Mouse (Mus musculus) adrenal gland, postnatal 4 days (tissue): ENCODE results near the gene Fam102b. TPM values are rescaled to one million over a fixed set of nuclear protein-coding genes. Genes with fewer than 3 reads are reported as not detected.

Experiments used
- DNase-seq, 2 experiments: peaks; one replicate each; pipeline ENCODE4 v3.0.0; 2021 to 2022; ENCODE audit warnings: low spot score in 2 of 2, mixed read lengths in 2 of 2
- microRNA-seq: library from miRNA; unstranded; fragments of <30 nt; microRNA quantifications from one replicate; pipeline ENCODE4 v1.2.0, GENCODE M21; 2021
- total RNA-seq, 2 experiments: library from RNA; stranded (reverse); gene quantifications; 2 replicates each; pipeline ENCODE4 v1.2.3; 2021

Gene Fam102b
- total RNA-seq, 2 experiments from 2014 or later: 20.7 to 22.7 TPM

DNA sequence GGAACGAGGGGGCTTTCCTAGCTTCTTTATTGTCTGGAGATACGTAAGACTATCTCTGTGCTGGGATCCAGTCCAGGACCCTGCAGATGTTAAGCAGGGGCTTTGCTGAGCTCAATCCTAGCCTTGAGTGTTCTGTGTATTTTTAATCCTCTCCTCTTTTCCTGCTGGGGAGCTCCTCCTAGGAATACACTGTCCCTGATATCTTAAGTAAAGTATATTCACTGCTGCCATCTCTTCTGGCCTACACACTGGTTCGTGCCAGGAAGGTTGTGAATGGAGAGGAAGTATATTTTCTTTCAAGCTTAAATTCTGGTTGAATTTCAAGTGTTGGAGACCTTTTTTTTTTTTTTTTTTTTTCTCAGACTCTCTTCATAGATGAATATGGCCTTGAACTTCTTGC lies 64.1 kb downstream of the Fam102b start:
- no peak for DNase-seq

DNA sequence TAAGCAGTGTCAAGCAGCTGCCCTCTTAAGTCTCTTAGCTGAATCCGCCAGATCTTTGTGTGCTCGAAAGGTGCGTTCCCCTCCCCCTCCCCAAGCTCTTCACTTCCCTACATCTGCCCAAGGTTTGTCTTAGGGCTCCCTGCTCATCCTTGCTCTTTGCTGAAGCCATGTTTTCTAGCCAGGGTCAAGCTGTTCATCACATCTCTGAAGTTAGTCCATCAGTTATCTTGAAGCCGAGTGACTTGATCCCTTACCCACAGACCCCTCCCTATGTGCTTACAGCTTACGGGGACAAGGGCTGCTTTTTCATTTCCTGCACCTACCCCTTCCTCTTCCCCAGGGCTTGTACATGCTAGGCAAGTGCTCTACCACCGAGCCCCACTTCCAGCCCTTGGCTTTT lies 65.8 kb downstream of the Fam102b start:
- no peak for DNase-seq

DNA sequence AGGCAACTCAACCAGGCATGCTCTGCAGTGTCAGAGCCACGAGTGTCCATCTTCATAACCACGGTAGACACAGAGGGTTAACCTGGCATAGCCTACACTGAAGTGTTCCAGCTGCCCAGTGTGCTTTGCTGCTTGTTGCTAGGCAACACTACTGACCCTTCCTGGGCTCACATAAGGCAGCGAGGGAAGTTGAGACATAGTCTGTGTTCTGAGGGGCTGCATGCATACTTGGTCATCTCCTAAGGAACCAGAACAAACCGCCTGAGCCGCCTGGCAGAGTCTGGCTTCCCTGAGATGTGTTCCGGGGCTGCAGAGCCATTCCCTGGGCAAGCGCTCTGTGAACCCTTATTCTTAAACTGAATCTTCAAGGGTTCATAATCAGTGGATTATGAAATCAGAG lies 66.2 kb downstream of the Fam102b start:
- DNase-seq: no peak

DNA sequence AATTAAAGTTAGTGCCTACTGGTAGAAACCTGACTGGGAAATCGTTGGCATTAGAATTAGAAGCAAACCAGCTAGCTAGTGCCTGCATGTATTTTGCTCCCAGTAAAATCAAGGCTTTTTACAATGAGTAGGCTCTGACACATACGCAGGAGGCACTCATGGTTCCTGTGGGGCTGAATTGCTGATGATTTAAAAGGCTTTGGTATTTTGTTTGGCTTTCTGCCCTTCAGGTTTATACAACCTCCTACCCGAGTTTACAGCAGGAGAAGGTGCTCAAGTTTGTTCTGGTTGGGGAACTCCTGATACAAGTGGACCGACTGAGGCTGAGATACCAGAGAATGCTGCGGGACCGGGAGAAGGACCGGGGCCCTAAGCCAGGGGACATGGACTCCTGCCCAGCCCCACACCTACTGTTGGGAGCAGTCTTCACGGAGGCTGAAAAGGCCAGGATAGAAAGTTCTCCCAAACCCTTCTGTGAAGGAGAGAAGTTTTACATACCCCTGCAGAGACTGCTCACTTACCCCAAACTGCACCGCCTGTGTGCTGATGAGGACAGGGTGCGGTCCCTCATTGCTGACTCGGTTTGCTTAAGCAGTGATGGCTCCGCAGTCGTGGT lies 67.6 kb downstream of the Fam102b start:
- no peak for DNase-seq

DNA sequence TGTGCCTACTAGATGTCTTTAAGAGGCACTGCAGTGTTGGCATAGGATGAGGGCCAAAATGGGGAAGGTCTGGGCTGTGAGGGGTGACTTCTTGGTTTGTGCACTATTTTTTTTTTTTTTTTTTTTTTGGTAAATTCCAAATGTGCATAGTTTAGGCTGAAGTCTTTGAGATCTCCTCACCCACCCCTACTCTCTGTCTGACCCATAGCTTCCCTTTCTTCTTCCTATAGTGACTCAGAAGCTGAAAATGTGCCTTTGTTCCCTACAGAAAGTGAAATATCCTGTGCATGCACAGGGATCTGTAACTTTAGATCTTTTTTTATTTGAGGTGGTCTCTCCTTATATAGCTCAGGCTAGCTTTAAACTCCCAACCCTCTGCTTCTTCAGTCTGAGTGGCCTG lies 69.4 kb downstream of the Fam102b start:
- DNase-seq: no peak

DNA sequence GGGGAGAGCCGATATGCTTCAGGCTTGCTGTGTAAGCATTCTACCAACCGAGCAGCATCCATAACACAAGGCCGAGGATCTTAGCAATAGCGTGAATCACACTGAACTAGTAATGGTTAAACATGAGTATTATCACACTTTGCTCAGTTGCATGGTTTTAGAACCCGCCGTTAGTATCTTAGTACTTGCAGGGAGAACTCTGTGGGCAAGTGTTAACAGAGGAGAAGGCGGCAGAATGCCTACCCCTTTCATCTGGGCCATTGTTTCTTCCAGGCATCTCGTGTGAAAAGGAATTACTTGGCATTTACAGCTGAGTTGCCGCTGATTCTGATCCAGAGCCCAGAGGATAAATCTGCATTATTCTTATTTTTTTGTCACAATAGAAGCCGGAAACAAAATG lies 86.4 kb downstream of the Fam102b start:
- DNase-seq: no peak

DNA sequence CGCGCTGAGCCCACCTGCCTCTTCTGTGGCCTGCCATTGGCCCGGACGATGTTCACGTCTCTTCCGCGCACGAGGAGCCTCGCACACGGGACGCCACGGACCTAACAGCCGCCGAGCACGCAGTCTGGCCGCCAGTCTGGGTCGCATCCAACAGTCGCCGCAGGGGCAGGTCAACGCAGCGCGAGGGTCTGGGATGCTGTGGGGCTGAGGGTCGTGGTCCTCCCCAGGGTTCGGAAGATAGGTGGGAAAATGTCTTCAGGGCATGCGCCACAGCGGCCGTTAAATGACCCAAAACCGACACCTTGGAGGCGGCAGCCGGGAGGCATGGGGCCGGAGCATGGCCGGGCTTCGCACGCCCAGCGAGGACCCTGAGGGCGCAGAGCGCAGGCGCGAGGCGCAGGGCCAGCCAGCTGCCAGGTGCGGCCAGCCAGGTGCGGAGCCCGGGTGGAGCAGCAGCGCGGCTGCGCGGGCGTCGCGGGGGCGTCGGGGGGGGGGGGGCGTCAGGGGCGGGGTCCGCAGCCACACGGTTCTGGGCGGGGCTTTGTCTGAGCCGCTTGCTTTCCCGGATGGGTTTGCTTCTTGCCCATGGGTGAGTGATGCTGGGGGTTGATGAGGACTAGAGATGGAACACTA lies 87.3 kb downstream of the Fam102b start, which contains the start of gene Gm9857:
Gene Gm9857, minus strand, starts transcription at position 445 of the 633 bp plus-strand sequence.
- no peak for DNase-seq

DNA sequence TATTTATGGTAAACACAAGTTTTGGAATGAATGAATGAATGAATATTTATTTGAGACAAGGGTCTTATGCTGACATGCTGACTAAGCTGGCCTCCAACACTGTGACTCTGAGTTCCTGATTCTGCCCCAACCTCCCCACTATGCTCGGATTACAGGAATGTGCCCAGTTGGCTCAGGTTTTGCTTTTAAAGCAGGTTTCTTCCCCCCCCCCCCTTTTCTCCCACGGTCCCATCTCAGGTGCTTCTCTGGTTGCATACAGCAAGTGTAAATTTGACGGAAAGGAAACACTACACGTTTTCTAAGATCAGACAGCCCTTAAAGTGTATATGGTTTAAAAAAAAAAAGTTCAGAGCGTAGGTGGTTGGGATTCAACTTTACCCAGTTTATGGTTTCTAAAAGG lies 87.8 kb downstream of the Fam102b start, which contains the start of gene Henmt1:
Gene Henmt1, plus strand, starts transcription at position 301 of the 400 bp plus-strand sequence.
- DNase-seq: no peak

DNA sequence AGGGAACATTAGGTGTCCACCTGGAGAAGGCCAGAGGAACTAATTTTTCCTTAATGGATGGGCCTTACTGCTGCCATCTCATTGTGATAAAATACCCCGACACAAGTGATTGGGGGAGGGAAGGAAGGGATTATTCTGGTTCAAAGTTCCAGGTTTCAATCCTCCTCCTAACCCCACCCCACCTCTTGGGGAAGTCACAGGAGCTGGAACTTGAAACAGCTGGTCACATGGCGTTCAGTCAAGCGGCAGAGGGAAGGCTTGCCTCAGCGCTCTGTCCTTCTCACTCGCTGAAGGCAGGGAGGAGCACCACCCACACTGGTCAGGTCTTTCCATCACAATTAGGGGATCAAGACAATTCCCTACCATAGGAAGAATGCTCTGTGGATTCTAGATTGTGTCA lies 88.7 kb downstream of the Fam102b start:
- DNase-seq: no peak

DNA sequence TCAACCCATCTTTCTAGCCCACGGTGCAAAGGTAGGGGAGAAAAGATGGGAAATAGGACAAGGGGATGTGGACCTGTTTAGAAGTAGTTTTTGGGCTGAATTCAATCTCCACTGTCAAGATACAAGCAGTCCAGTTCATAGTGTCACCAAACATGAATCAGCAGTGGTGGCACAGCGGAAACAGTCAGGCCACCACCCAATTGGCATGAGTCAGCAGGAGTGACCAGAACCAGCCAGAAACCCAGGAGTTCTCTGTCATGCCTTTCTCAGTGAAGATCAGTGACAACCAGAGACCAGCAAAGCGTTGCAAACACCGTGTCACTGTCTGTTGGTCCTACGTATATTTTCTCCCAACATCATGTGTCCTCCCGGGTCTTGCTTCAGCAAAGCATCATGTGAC lies 93.8 kb downstream of the Fam102b start:
- no peak for DNase-seq

DNA sequence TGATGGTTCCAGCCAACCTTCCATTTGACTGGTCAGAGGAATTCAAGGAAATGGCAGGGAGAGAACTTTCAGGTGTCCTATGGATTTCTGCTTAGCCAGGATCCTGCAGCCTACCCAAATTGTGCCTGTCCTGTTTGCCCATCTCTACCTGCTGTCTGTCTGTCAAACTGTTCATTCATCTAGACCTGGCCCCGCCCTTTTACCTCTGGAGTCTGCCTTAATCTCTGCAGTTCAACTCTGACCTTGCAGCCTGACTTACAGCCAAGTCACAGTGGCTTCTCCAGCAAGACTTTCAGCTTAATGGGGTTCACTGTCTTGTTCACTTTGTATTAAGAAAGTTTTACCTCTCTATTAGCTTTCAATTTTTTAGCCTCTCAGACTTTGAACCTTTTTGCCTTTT lies 101.1 kb downstream of the Fam102b start:
- no peak for DNase-seq

DNA sequence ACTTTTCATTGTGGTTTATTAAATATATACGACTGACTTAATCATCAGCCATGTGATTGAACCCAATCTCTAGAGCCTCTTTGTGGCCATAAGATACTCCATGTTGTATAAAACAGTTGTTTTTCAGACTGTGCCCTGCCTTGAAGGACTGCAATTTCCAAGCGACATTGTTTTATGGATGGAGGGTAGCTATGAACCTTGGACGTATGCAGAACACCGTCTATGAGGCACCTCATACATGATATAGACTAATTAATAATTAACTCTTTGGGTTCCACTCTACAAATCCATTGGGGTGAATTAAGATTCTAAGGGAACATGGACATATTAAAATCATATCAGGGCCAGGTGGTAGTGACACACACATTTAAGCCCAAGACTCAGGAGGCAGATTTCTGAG lies 101.7 kb downstream of the Fam102b start:
- DNase-seq: no peak

DNA sequence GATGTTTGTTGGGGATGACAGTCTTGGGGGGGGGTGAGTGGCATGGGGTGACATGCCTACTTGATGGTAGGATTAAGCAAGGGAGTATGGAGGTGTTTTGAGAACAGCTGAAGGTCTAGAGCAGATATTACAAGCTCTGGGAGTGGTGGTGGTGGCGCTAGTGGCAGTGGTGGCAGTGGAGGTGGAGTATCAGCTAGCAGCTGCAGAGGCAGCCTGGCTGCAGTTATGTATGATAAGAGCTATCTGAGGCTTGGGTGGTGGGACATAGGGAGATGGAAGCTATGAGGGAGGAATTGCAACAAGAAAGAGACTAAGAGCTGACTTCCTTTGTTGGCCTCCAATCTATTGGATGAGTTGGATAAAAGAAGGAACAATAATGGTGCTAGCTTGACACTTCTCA lies 105.6 kb downstream of the Fam102b start:
- DNase-seq: no peak

Small RNA genes lying within 50 kb of the gene (microRNA-seq; reads per million reads assigned to microRNA genes)
- not detected for gene Gm44384

Other genes starting within 250 kb of the Fam102b start
- gene Stxbp3, start 187.1 kb downstream of the Fam102b start, total RNA-seq: 10 to 100 TPM; 48.6 to 51.5 TPM
- 1 to 10 TPM; 1.5 to 1.7 TPM for gene Fndc7, start 137.6 kb downstream of the Fam102b start, total RNA-seq
- gene Prpf38b, start 115.9 kb downstream of the Fam102b start, total RNA-seq: 10 to 100 TPM; 80.4 to 83.0 TPM
- under 1 TPM in 1 of 2 experiments, not detected in 1; 0.20 TPM for gene Henmt1, start 87.7 kb downstream of the Fam102b start, total RNA-seq
- not detected for gene Gm9857, start 87.2 kb downstream of the Fam102b start, total RNA-seq
- not detected for gene Slc25a54, start 52.9 kb upstream of the Fam102b start, total RNA-seq
- gene Slc25a24, start 95.5 kb upstream of the Fam102b start, total RNA-seq: 10 to 100 TPM; 34.7 to 35.6 TPM